Mouse (Mus musculus): ENCODE data around the gene Trappc10.

GRCm38 (mm10) chr10:78260322-78260721 is 15.9 kb upstream of the Trappc10 start:
- TF ChIP-seq POLR2A (IDR thresholded peaks at IDR 0.05; ENCODE audit: control insufficient read depth, extremely low read depth, insufficient read depth, low read length, poor library complexity) (no peak), CTCF (IDR thresholded peaks at IDR 0.05; ENCODE audit: borderline replicate concordance, control insufficient read depth, extremely low read depth, insufficient read depth, low read length, poor library complexity) (no peak)

All from thymus, adult 2 months (tissue).